Mouse (Mus musculus): ENCODE results near the gene Ssna1.

Ssna1 gene

GRCm38 (mm10) chr2:25290101-25290815 is 18.0 kb upstream of the Ssna1 start:
- in situ Hi-C loops (cut with MboI, MseI), result no loop called here

- in situ Hi-C loops (cut with MboI, MseI), result no loop called here
Measured at GRCm38 (mm10) chr2:25289651-25290050, 17.4 kb upstream of the Ssna1 start, which contains the start of gene Lrrc26. Lrrc26 (plus strand) TSS chr2:25289915.

DNA sequence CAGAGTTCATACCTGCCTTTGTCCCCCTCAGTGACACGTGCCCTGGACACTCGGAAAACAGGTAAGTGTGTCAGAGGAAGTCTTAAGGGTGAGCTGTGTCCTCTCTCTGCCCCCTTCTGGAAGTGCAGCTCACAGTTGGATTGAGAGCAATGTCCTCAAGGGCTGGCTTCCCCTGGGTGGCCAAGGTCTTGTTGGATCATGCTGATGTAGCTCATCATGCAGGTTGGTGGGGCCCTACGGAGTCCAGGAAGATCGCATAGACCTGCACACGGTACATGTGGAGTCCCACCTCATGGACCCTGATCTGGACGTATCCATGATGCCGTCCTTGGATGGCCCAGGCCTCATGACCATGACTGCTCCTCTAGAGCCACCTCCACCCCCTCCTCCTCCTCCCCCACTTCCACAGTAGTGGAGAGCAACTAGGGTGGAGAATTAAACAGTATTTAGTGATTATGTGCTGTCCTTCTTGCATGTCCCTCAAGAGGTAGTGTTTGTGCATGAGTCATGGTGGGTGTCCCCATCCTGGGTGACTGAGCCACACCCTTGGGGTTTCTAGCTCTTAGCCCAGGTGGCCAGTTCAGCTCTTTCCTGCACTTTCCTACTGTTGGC is 16.6 kb upstream of the Ssna1 start:
- in situ Hi-C loops (cut with MboI, MseI), result no loop called here

DNA sequence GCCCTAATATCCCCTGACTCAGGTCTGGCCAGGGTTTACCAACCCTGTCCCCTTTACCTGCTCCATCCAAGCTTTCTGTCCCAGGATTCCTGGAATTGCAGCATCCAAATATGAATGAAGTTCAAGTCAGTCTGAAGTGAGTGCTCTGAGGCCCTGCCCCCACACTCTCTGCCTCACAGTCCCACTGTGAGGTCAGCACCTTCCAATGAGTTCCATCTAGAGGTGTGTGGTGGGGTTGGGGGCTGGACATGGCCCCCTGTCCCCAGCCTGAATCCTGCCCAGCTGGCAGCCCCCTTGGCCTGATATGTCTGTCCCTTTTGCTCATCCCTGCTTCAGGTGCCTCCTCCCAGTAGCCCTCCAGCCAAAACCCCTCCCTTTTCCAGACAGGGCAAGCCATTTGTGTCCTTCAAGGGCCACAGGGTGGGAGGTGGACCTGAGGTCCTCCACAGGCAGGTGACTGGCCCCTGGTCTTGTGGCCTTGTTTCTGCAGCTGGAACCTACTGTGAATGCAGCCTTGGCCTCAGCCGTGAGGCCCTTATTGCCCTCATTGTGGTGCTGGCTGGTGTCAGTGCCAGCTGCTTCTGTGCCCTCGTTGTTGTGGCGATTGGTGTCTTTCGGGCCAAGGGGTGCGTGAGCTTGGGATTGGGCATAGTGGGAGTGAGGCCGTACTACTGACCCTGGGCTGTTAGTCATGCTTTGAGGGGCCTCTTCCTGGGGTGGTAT is 15.8 kb upstream of the Ssna1 start, which contains the start of gene Tmem210:
Tmem210 (plus strand) TSS at position 219 of the 723 bp plus-strand sequence.
- in situ Hi-C loops (cut with MboI, MseI), result no loop called here

DNA sequence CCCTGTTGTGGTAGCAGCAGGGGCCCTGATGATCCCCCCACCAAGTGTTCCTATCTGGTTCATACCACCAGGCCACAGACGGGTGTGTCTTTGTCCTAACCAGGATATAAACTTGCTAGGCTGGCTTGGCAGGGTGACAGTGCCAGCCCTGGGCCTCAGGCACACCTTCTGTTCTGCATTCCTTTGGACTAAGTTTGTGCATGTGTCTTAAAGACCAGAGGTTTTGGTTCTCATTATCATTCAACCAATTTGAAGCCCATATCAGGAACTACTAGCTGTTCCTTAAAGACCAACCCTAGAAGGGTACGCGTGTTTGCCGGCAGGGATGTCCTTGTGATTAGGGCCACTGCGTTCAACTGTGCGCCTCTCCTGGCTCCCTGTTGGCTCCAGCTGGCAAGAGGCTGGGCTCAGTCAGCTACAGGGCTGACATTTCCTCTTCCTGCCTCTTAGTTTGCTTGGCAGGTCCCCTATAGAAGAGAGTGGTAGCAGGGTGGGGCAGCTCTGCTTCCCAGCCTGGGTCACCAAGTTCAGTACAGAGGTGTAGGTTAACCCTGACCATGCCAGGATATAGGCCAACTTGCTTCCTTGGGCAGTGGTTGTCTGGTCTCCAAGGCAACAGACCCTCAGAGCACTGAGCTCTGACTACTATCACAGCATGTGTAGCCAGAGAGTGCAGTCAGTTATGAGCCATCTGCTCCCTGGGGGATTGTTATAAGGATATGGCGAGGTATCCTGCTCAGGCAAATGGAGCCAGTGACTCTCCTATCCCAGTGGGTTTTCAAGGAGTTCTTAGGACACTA is 14.8 kb upstream of the Ssna1 start:
- in situ Hi-C loops (cut with MboI, MseI), result no loop called here

DNA sequence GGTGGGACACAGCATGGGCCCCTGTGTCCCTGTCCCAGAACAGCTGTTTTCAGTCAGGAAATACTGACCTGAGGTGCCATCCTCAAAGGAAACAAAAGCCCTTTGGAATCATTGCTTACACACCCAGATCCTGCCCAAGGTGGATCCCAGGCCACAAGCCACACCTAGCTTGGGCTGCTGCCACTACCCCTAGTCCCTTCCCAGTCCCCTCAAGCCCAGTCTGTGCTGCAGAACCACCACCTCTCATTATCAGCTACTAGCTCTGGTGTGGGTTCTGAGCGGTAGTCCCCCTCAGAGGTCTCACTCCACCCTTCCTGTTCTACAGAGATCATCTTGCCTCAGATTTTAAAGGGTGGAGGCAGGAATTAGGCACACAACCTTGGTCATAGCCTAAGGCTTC is 14.1 kb upstream of the Ssna1 start:
- in situ Hi-C loops (cut with MboI, MseI), result no loop called here

- in situ Hi-C loops (cut with MboI, MseI), result no loop called here
Measured at GRCm38 (mm10) chr2:25285551-25285950, 13.3 kb upstream of the Ssna1 start.

GRCm38 (mm10) chr2:25278928-25279882 is 7.0 kb upstream of the Ssna1 start:
- in situ Hi-C loops (cut with MboI, MseI), result no loop called here

- in situ Hi-C loops (cut with MboI, MseI), result loop anchor here (5.0 to 25.0 kb wide), 2 partner anchors 59 to 886 kb away; partner anchors contain the start of gene Man1b1
Measured at GRCm38 (mm10) chr2:25273010-25273409, 772 bp upstream of the Ssna1 start.

DNA sequence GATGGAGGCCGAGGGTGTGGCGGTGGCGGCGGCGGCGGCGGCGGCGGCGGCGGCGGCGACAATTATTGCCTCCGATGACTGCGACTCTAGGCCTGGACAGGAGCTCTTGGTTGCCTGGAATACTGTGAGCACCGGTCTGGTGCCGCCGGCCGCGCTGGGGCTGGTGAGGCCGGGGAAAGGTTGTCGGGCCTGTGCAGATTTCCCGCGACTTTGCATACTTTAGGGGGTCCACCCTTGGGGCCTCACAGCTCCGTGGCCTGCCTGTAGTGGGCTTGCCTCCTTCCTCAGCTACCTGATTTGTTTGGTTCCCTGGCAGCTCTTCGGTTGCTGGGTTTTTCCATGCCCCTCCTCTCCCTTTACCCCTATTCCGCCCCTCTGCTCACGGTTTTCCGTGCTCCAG is 277 bp upstream of the Ssna1 start:
- in situ Hi-C loops (cut with MboI, MseI), result loop anchor here (5.0 to 25.0 kb wide), 2 partner anchors 60 to 885 kb away; partner anchors contain the start of gene Man1b1

GRCm38 (mm10) chr2:25267746-25268309 is 4.4 kb downstream of the Ssna1 start:
- in situ Hi-C loops (cut with MboI, MseI), result loop anchor here (25.0 kb wide), 1 partner anchor 881 kb away; no protein-coding TSS in a partner anchor

- in situ Hi-C loops (cut with MboI, MseI), result loop anchor here (25.0 kb wide), 1 partner anchor 880 kb away; no protein-coding TSS in a partner anchor
Measured at GRCm38 (mm10) chr2:25267241-25267640, 5.0 kb downstream of the Ssna1 start.

DNA sequence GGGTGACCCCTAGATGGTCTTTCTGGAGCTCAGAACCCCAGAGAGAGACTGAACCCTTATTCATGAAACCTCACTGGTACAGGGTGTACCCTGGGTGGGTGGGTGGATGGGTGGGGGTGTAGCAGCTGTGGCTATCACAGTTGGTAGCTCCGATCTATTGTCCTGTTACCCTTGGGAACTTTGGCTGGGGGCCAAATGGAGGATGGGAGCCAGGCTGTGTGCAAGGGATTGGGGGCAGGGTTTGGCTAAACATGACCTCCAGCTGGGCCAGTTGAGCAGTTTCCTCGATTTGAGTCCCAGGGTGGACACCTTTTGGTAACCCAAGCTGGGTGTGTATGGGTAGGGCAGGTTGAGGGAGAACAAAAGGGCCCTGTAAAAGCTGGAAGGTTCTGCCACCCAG is 5.5 kb downstream of the Ssna1 start:
- in situ Hi-C loops (cut with MboI, MseI), result loop anchor here (25.0 kb wide), 1 partner anchor 879 kb away; no protein-coding TSS in a partner anchor

- in situ Hi-C loops (cut with MboI, MseI), result loop anchor here (25.0 kb wide), 1 partner anchor 879 kb away; no protein-coding TSS in a partner anchor
Measured at GRCm38 (mm10) chr2:25265897-25266656, 6.2 kb downstream of the Ssna1 start.

DNA sequence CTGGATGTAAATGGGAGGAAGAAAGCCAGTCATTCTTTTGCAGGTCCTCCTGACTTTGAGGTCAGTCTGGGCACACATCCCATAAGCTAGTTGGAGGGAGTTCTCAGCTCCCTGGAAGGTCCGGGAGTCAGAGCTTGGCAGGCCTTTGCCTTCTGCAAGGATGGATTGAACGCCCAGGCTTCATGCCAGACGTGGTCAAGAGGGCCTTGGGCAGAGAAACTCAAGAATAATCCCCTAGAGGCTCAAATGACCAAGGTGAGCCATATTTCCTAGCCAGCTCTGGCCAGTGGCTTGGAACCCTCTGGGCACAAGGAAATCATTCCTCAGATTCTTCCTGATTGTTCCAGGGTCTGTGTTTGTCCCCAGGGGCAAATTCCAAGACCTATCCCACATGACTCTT is 7.4 kb downstream of the Ssna1 start:
- in situ Hi-C loops (cut with MboI, MseI), result loop anchor here (25.0 kb wide), 1 partner anchor 878 kb away; no protein-coding TSS in a partner anchor

DNA sequence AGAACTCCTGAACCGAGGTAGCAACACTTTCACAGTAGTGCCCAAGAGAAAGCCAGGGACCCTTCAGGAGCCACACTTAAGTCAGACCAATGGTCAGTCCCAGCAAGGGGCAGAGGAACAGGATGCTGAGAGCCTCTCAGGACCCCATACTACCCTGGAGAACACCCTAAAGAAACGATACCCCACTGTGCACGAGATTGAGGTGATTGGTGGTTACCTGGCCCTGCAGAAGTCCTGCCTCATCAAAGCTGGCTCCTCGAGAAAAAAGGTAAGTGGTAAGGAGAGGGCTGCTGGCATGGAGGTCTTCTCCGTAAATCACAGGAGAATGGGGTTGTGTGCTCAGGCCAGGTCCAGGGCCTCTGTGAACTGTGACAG is 8.0 kb downstream of the Ssna1 start:
- in situ Hi-C loops (cut with MboI, MseI), result loop anchor here (25.0 kb wide), 1 partner anchor 877 kb away; no protein-coding TSS in a partner anchor

GRCm38 (mm10) chr2:25263623-25264285 is 8.5 kb downstream of the Ssna1 start:
- in situ Hi-C loops (cut with MboI, MseI), result loop anchor here (25.0 kb wide), 1 partner anchor 876 kb away; no protein-coding TSS in a partner anchor
